Mouse (Mus musculus): ENCODE measurements around the gene Smarca4. TPM values are rescaled to one million over a fixed set of nuclear protein-coding genes. Genes with fewer than 3 reads are reported as not detected.

Smarca4 gene
- polyA plus RNA-seq, 1 experiment: 77.3 TPM

DNA sequence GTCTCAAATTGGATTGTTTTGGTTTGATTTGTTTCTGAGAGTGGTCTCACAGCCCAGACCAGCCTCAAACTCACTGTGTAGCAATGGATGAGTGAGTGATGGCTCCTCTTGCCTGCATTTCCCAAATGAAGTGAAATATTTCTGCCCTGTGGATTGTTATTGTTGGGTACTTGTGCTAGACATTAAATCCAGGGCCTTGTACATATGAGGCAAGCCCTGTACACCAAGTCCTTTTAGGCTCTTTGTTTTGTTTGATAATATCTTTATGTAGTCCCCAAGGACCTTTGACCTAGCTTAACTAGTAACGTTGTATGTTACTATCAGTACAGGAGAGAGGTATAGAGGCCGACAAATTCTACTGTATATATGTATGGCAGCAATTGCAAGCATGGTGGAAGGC lies 21.1 kb upstream of the Smarca4 start:
- no peak for TF ChIP-seq CTCF (IDR thresholded peaks at IDR 0.05; ENCODE audit: extremely low read depth, insufficient read depth, low read length)
- TF ChIP-seq POLR2A (IDR thresholded peaks at IDR 0.05; ENCODE audit: extremely low read depth, insufficient read depth, low read length): no peak
- Histone ChIP-seq H3K27ac (ENCODE audit: insufficient read depth, low read length) (no peak overlapping the region), H3K4me3 (ENCODE audit: insufficient read depth, low read length) (peak overlapping the region; percentile 54; the same call in 1 of the 2 replicates), H3K4me1 (ENCODE audit: control insufficient read depth, insufficient read depth, low read length) (0 out of 2 replicates have a peak, but pooled peaks cover 4% of the 10 kb centered on the region)

DNA sequence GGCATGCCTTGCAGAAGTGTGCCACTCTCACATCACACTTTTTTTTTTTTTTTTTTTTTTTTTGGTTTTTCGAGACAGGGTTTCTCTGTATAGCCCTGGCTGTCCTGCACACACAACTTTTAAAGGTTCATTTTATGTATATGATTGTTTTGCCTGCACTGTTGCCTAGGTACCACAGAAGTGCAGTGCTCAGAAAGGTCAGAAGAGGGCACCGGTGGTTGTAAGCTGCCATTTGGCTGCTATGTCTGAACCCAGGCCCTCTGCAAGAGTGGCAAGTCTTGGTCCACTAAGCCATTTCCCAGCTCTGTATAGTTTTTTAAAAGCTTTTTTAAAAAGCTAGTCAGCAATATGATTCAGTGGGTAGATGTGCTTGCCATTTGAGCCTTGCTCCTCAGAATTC lies 17.8 kb upstream of the Smarca4 start:
- H3K4me1 ChIP-seq (ENCODE audit: control insufficient read depth, insufficient read depth, low read length): no peaks in the 10 kb centered on the region
- H3K4me3 ChIP-seq (ENCODE audit: insufficient read depth, low read length): no peak overlapping the region
- no peak for TF ChIP-seq POLR2A (IDR thresholded peaks at IDR 0.05; ENCODE audit: extremely low read depth, insufficient read depth, low read length)
- TF ChIP-seq CTCF (IDR thresholded peaks at IDR 0.05; ENCODE audit: extremely low read depth, insufficient read depth, low read length): peak; percentile 22; the same call in 1 of the 2 replicates
- no peak overlapping the region for H3K27ac ChIP-seq (ENCODE audit: insufficient read depth, low read length)

DNA sequence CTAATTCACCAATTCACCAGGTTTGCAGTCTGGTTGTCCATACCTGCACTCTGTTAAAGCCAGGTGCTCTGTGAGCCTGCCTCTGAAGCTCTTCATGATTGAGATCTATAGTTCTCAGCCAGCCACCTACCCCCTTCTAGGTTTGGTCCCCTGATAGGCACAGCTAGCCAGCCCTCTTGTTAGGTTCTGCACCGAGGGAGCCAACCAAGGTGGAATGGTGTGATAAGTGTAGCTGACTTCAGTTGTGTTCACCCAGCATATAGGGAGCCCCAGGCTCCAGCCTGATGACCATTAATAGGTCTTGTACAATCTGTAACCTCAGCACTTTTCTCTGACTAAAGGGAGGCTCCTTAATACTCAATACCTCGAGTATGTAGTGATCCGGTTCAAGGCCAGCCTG lies 15.8 kb upstream of the Smarca4 start:
- Histone ChIP-seq H3K4me3 (ENCODE audit: insufficient read depth, low read length) (no peak overlapping the region), H3K4me1 (ENCODE audit: control insufficient read depth, insufficient read depth, low read length) (no peaks in the 10 kb centered on the region), H3K27ac (ENCODE audit: insufficient read depth, low read length) (no peak overlapping the region)
- TF ChIP-seq POLR2A (IDR thresholded peaks at IDR 0.05; ENCODE audit: extremely low read depth, insufficient read depth, low read length) (no peak), CTCF (IDR thresholded peaks at IDR 0.05; ENCODE audit: extremely low read depth, insufficient read depth, low read length) (no peak)

DNA sequence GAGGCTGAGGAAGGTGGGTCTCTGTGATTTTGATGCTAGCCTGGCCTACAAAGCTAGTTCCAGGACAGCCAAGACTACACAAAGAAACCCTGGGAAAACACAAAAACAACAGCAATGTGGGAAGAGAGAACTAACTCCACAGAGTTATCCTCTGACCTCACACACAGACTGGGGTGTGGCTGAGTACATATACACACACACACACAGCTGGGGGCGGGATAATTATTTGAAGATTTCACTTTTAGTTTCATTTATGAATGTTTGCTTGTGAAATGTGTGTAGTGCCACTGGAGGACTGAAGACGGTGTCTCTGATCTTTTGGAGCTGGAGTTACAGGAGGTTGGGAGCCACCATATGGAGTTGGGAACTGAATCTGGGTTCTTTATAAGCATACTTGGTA lies 14.9 kb upstream of the Smarca4 start:
- no peaks in the 10 kb centered on the region for H3K4me1 ChIP-seq (ENCODE audit: control insufficient read depth, insufficient read depth, low read length)
- TF ChIP-seq POLR2A (IDR thresholded peaks at IDR 0.05; ENCODE audit: extremely low read depth, insufficient read depth, low read length): no peak
- H3K4me3 ChIP-seq (ENCODE audit: insufficient read depth, low read length): no peak overlapping the region
- no peak overlapping the region for H3K27ac ChIP-seq (ENCODE audit: insufficient read depth, low read length)

DNA sequence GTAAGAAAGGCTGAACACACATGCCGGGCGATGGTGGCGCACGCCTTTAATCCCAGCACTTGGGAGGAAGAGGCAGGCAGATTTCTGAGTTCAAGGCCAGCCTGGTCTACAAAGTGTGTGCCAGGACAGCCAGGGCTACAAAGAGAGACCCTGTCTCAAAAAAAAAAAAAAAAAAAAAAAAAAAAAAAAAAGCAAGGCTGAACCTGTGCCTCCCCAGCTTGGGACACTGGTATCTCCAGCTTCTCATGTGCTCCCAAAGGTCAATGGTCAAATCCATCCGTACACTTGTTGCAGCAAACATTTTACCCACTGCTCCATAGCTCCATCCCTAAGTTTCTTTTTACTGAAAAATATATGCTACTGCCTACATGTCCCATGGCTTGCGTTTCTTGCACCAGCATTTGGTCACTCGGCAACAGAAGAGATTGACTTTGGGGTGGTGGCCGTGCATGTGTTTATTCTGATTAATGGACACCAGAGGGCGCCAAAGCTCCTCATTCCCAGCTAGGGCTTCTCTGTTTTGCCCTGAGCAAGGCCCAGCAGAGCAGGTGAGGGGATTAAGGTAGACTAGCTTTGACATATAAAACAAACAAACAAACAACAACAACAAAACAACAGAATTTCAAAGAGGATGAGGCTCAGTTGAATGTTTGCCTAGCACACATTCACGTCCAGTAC lies 14.1 kb upstream of the Smarca4 start:
- TF ChIP-seq CTCF (IDR thresholded peaks at IDR 0.05; ENCODE audit: extremely low read depth, insufficient read depth, low read length) (peak; percentile 85), POLR2A (IDR thresholded peaks at IDR 0.05; ENCODE audit: extremely low read depth, insufficient read depth, low read length) (no peak)
- Histone ChIP-seq H3K4me1 (ENCODE audit: control insufficient read depth, insufficient read depth, low read length) (no peaks in the 10 kb centered on the region), H3K4me3 (ENCODE audit: insufficient read depth, low read length) (no peak overlapping the region), H3K27ac (ENCODE audit: insufficient read depth, low read length) (no peak overlapping the region)

DNA sequence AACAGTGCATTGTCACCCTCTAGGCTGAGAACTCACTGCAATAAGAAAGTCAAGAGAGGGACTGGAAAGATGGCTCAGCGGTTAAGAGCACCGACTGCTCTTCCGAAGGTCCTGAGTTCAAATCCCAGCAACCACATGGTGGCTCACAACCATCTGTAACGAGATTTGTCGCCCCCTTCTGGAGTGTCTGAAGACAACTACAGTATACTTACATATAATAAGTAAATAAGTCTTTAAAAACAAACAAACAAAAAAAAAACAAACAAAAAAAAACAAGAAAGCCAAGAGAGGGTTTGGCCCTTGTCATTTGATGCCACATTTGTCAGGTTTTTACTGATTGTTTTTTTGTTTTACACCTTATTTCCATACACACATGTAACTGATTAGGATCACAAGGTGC lies 11.8 kb upstream of the Smarca4 start:
- TF ChIP-seq CTCF (IDR thresholded peaks at IDR 0.05; ENCODE audit: extremely low read depth, insufficient read depth, low read length) (no peak), POLR2A (IDR thresholded peaks at IDR 0.05; ENCODE audit: extremely low read depth, insufficient read depth, low read length) (no peak)
- Histone ChIP-seq H3K27ac (ENCODE audit: insufficient read depth, low read length) (no peak overlapping the region), H3K4me3 (ENCODE audit: insufficient read depth, low read length) (no peak overlapping the region), H3K4me1 (ENCODE audit: control insufficient read depth, insufficient read depth, low read length) (no peaks in the 10 kb centered on the region)

DNA sequence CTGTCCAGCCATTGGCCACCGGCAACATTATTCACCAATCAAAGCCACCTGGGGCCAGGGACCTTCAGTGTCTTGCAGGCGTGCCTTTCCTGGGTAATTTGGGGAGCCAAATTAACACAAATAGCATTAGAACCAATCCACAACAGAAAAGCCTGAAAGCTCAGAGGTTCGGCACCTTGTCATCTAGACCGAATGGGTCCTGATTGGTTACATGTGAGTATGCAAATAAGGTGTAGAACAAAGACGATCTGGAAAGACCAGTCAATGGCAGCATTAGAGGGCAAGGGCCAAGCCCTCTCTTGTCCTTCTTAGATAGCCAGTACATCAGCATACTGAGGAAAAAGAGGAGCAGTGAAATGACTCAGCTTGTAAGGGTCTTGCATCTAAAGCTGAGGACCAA lies 10.1 kb upstream of the Smarca4 start:
- H3K4me3 ChIP-seq (ENCODE audit: insufficient read depth, low read length): no peak overlapping the region
- no peaks in the 10 kb centered on the region for H3K4me1 ChIP-seq (ENCODE audit: control insufficient read depth, insufficient read depth, low read length)
- no peak overlapping the region for H3K27ac ChIP-seq (ENCODE audit: insufficient read depth, low read length)
- TF ChIP-seq POLR2A (IDR thresholded peaks at IDR 0.05; ENCODE audit: extremely low read depth, insufficient read depth, low read length) (no peak), CTCF (IDR thresholded peaks at IDR 0.05; ENCODE audit: extremely low read depth, insufficient read depth, low read length) (no peak)

- TF ChIP-seq CTCF (IDR thresholded peaks at IDR 0.05; ENCODE audit: extremely low read depth, insufficient read depth, low read length): no peak
- TF ChIP-seq POLR2A (IDR thresholded peaks at IDR 0.05; ENCODE audit: extremely low read depth, insufficient read depth, low read length): no peak
- Histone ChIP-seq H3K27ac (ENCODE audit: insufficient read depth, low read length) (no peak overlapping the region), H3K4me3 (ENCODE audit: insufficient read depth, low read length) (no peak overlapping the region), H3K4me1 (ENCODE audit: control insufficient read depth, insufficient read depth, low read length) (no peaks in the 10 kb centered on the region)
These were observed 9.3 kb upstream of the Smarca4 start for GRCm38 (mm10) chr9:21606648-21607047.

GRCm38 (mm10) chr9:21609861-21610260 lies 6.1 kb upstream of the Smarca4 start:
- Histone ChIP-seq H3K27ac (ENCODE audit: insufficient read depth, low read length) (no peak overlapping the region), H3K4me1 (ENCODE audit: control insufficient read depth, insufficient read depth, low read length) (no peaks in the 10 kb centered on the region), H3K4me3 (ENCODE audit: insufficient read depth, low read length) (no peak overlapping the region)
- TF ChIP-seq CTCF (IDR thresholded peaks at IDR 0.05; ENCODE audit: extremely low read depth, insufficient read depth, low read length): no peak
- no peak for TF ChIP-seq POLR2A (IDR thresholded peaks at IDR 0.05; ENCODE audit: extremely low read depth, insufficient read depth, low read length)

DNA sequence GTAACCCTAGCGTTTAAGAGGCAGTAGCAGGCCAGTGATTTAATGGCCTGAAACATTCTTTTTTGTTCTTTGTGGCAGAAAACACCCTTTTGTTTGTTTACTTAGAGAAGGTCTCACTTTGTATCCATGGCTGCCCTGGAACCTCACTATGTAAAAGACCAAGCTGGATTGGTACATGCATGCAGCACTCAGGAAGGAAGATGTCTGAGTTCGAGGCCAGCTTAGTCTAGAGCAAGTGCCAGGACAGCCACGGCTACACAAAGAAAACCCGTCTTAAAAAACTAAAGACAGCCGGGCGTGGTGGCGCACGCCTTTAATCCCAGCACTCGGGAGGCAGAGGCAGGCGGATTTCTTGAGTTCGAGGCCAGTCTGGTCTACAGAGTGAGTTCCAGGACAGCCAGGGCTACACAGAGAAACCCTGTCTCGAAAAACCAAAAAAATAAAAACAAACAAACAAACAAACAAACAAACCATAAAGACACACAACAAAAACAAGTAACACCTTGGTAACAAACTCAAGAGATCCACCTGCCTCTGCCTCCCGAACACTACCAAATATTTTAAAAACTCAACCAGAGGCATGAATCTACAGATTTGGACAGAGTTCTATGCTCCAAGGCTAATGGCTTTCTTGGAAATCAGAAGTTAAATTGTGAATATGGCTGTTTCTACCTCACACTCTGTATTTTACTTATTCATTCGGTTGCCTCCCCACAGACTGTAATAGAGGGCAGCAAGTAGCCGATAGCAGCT lies 929 bp upstream of the Smarca4 start:
- H3K4me1 ChIP-seq (ENCODE audit: control insufficient read depth, insufficient read depth, low read length): 0 out of 2 replicates have a peak, but pooled peaks cover 2% of the 10 kb centered on the region
- TF ChIP-seq POLR2A (IDR thresholded peaks at IDR 0.05; ENCODE audit: extremely low read depth, insufficient read depth, low read length) (no peak), CTCF (IDR thresholded peaks at IDR 0.05; ENCODE audit: extremely low read depth, insufficient read depth, low read length) (no peak)
- peak overlapping the region; percentile 50 for H3K4me3 ChIP-seq (ENCODE audit: insufficient read depth, low read length)
- H3K27ac ChIP-seq (ENCODE audit: insufficient read depth, low read length): peak overlapping the region; percentile 81
